Mouse (Mus musculus) limb, embryonic 15.5 days (tissue): ENCODE data around the gene Rbms3. TPM values are rescaled to one million over a fixed set of nuclear protein-coding genes. Genes with fewer than 3 reads are reported as not detected.

Experiments
- ATAC-seq: fragments of 200-750 bp; cut with Nextera tagmentation; 2 replicates; pipeline ENCODE4 v1.8.0; 2017; ENCODE audit warnings: low read depth, moderate TSS enrichment; ENCODE audit not compliant: insufficient number of reproducible peaks, low FRiP score, low TSS enrichment
- H3K27ac ChIP-seq: fragments of 300-500 bp; sonication (generic); 2 replicates; pipeline ENCODE4 v1.5.1; 2015; ENCODE audit warnings: moderate library complexity, mild to moderate bottlenecking, inconsistent platforms
- H3K27me3 ChIP-seq: fragments of 300-500 bp; sonication (generic); 2 replicates; pipeline ENCODE4 v1.6.1; 2015; ENCODE audit warnings: inconsistent platforms
- H3K36me3 ChIP-seq: fragments of 300-500 bp; sonication (generic); 2 replicates; pipeline ENCODE4 v1.6.1; 2015; ENCODE audit warnings: inconsistent platforms
- H3K4me1 ChIP-seq: fragments of 300-500 bp; sonication (generic); 2 replicates; pipeline ENCODE4 v1.6.1; 2015; ENCODE audit warnings: inconsistent platforms
- H3K4me2 ChIP-seq: fragments of 300-500 bp; sonication (generic); 2 replicates; pipeline ENCODE4 v1.6.1; 2015; ENCODE audit warnings: mild to moderate bottlenecking, inconsistent platforms
- H3K4me3 ChIP-seq: fragments of 300-500 bp; sonication (generic); 2 replicates; pipeline ENCODE4 v1.5.1; 2015; ENCODE audit warnings: mild to moderate bottlenecking, inconsistent platforms
- H3K9ac ChIP-seq: fragments of 300-500 bp; sonication (generic); 2 replicates; pipeline ENCODE4 v1.6.1; 2015; ENCODE audit warnings: inconsistent platforms
- H3K9me3 ChIP-seq: fragments of 300-500 bp; sonication (generic); 2 replicates; pipeline ENCODE4 v1.6.1; 2016; ENCODE audit warnings: inconsistent platforms
- WGBS: fragments of 180-500 bp; shearing (Covaris S2); methylation state at CpG from one replicate; pipeline ENCODE4 v1.1.7; 2015; 5-methylcytosine and 5-hydroxymethylcytosine counted together
- polyA plus RNA-seq: library from polyadenylated mRNA; unstranded; fragments of >200 nt; fragmentation: Nextera tagmentation; extraction: Ambion mirVana; gene quantifications from 2 replicates; pipeline ENCODE4 v1.2.1, GENCODE M21; 2015

Rbms3 gene
- polyA plus RNA-seq, 1 experiment from 2014 or later = 99.4 TPM

DNA sequence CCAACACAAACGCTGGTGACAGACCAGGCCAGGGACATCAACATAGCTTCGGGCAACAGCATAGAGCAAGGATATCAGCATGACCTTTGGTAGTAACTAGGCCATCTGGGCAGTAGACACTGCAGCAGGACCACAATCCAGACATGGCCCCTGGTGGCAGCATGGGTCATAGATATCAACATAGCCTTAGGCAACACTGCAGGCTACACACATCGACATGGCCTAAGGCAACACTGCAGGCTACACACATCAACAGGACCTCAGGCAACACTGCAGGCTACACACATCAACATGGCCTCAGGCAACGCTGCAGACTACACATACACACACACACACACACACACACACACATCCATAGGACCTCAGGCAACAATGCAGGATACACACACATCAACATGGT, 261.7 kb downstream of the Rbms3 start:
- no peak for ATAC-seq
- Histone ChIP-seq H3K9me3 (no peaks in the 10 kb centered on the region), H3K27me3 (no peaks in the 10 kb centered on the region), H3K27ac (no peak overlapping the region), H3K9ac (no peak overlapping the region), H3K36me3 (no peaks in the 10 kb centered on the region), H3K4me1 (peaks cover 5% of the 10 kb centered on the region; the same call in 1 of the 2 replicates), H3K4me3 (no peak overlapping the region), H3K4me2 (no peak overlapping the region)
- 94% methylated on average over 4 of the region's 4 CpGs for WGBS

DNA sequence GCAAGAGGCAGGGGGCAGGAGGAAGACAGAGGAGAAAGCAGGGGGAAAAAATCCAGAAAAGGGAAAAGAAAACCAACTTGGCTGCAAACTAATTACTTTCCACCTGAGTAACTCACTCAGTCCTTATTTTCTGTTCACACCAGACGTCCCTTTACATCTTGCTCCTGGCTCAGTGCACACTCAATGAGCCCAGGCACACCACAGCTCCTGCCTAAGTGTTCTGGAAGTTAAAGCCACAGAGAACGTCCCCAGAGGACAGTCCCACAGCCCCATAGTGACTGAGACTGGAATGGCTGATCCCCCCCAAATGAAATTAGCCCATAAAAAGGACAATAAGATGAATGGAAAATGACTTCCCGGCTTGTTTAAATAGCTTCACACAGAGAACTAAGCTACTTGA, 265.1 kb downstream of the Rbms3 start:
- no peak for ATAC-seq
- H3K4me3 ChIP-seq = no peak overlapping the region
- 26% methylated on average over 3 of the region's 3 CpGs for WGBS
- no peak overlapping the region for H3K27ac ChIP-seq
- no peaks in the 10 kb centered on the region for H3K9me3 ChIP-seq
- no peaks in the 10 kb centered on the region for H3K36me3 ChIP-seq
- no peaks in the 10 kb centered on the region for H3K27me3 ChIP-seq
- H3K4me2 ChIP-seq = no peak overlapping the region
- H3K4me1 ChIP-seq = peaks cover 5% of the 10 kb centered on the region; the same call in 1 of the 2 replicates
- no peak overlapping the region for H3K9ac ChIP-seq

DNA sequence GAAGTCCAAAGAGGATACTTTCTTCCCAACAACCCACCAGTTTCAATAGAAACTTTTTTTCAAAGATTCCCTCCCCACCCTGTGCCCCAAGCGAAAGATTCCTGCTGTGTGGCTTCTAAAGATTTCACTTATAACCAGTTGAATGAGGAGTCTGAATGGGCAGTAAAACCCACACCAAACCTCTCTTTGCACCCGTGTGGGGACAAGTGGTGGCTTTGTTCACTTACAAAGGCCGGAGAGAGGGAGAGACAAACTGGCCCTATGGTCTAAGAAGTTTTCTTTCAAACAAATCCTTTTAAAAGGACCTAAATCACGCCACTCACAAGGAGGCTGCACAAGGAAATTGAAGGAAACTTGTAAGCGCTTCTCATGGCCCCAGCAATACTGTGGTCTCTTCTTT, 268.3 kb downstream of the Rbms3 start:
- Histone ChIP-seq H3K4me1 (peaks cover 8% of the 10 kb centered on the region; the same call in 1 of the 2 replicates), H3K27ac (no peak overlapping the region), H3K9me3 (no peaks in the 10 kb centered on the region), H3K27me3 (no peaks in the 10 kb centered on the region), H3K4me3 (no peak overlapping the region), H3K9ac (no peak overlapping the region), H3K36me3 (no peaks in the 10 kb centered on the region), H3K4me2 (no peak overlapping the region)
- 69% methylated on average over 5 of the region's 5 CpGs for WGBS
- ATAC-seq = no peak

DNA sequence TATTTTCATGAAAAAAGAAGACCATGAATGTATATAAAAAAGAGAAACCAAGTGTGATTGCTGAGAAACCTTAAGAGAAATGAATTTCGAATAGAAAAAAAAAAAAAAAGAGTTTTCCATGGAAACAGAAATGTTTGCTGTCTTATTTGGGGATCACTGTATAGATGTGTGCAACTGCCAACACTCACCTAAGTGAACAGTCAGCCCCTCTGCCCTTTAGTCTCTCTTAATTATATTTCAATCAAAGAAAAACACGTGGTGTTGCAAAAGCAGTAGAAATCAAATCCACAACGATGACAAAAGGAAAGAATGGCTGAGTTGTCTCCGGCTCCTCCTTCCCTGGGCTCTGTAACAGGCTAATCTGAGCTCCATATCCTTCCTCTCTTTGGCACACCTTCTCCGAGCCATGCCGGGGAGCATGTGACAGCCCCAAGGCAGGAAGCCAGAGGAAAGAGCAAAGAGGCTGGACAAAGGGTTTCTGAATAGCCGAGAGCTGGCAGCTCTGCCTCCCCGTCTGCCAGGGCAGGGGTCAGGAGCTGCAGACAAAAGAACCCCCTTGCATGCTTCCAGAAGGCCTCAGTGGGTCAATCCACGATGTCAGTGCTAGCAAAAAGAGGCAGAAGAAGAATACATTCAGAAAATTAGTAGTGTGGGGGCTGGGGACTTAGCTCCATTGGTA, 272.8 kb downstream of the Rbms3 start:
- peak overlapping the region; percentile 18; the same call in 1 of the 2 replicates for H3K27ac ChIP-seq
- 31% methylated on average over 9 of the region's 9 CpGs for WGBS

DNA sequence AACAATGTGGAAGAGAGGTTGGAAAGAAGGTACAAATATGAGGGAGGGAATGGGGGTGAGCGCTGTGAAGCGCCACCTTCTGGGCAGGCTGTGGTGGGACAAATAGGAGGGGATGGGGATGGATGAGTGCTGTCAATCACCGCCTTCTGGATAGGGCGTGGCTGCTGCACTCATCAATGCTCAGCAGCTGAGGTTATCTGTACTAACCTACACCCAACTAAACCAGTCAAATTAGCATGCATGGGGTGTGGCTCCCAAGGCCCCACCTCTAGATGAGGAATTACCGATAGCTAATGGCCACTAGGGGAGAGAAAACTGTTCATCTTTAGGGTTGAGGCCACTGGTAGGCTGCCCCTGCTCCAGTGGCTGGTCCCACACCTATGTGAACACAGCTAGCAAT, 274.2 kb downstream of the Rbms3 start:
- ATAC-seq = no peak
- Histone ChIP-seq H3K27ac (no peak overlapping the region), H3K9ac (no peak overlapping the region), H3K9me3 (no peaks in the 10 kb centered on the region), H3K27me3 (no peaks in the 10 kb centered on the region), H3K4me1 (peaks cover 3% of the 10 kb centered on the region; the same call in 1 of the 2 replicates), H3K4me2 (no peak overlapping the region), H3K36me3 (no peaks in the 10 kb centered on the region), H3K4me3 (no peak overlapping the region)
- 73% methylated on average over 5 of the region's 5 CpGs for WGBS

More for the DNA sequence above, 272.8 kb downstream of the Rbms3 start:
- no peak overlapping the region for H3K4me2 ChIP-seq
- H3K4me3 ChIP-seq = no peak overlapping the region
- H3K9ac ChIP-seq = no peak overlapping the region
- H3K36me3 ChIP-seq = no peaks in the 10 kb centered on the region
- peaks cover 3% of the 10 kb centered on the region; the same call in 1 of the 2 replicates for H3K4me1 ChIP-seq
- ATAC-seq = no peak
- no peaks in the 10 kb centered on the region for H3K27me3 ChIP-seq
- no peaks in the 10 kb centered on the region for H3K9me3 ChIP-seq

DNA sequence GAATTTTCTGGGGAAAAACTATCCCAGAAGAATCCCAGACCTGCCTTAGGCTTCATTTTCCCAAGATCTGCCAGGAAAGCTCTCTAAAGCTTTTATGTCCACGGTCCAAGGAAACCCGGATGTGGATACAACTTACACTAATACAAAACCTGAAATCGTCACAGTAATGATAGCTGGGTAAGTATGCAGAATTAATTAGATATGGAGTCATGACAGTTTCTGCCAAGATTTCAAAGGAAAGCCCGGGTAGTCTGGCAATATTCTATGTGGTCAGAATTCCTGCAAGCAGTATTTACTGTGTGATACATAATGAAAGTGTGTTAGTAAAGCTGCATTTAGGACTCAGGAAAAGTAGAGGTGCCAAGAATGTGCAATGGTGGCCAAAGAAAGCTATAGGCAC, 287.4 kb downstream of the Rbms3 start:
- H3K4me3 ChIP-seq = no peak overlapping the region
- no peaks in the 10 kb centered on the region for H3K36me3 ChIP-seq
- H3K9ac ChIP-seq = no peak overlapping the region
- ATAC-seq = no peak
- no peak overlapping the region for H3K27ac ChIP-seq
- H3K9me3 ChIP-seq = no peaks in the 10 kb centered on the region
- H3K4me1 ChIP-seq = no peaks in the 10 kb centered on the region
- H3K4me2 ChIP-seq = no peak overlapping the region
- WGBS = 59% methylated on average over 4 of the region's 4 CpGs
- H3K27me3 ChIP-seq = no peaks in the 10 kb centered on the region

DNA sequence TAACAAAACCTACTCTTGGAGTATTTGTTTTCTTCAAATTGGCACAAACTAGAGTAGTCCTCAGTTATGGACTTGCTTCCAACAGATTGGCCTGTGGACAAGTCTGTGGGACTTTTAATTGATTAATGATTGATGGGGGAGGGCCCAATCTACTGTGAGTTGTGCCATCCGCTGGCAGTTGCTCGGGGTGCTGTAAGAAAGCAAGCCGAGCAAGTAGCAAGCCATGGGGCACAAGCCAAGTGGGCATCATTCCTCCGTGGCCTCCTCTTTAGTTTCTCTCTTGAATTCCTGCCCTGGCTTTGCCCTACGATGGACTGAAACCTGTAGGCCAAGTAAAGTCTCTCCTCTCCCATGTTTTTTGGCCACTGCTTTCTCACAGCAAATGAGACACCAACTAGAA, 299.0 kb downstream of the Rbms3 start:
- ATAC-seq = no peak
- no peaks in the 10 kb centered on the region for H3K9me3 ChIP-seq
- H3K27ac ChIP-seq = no peak overlapping the region
- H3K36me3 ChIP-seq = no peaks in the 10 kb centered on the region
- H3K4me1 ChIP-seq = no peaks in the 10 kb centered on the region
- no peak overlapping the region for H3K4me2 ChIP-seq
- WGBS = 90% methylated on average over 5 of the region's 5 CpGs
- H3K4me3 ChIP-seq = no peak overlapping the region
- H3K27me3 ChIP-seq = no peaks in the 10 kb centered on the region
- no peak overlapping the region for H3K9ac ChIP-seq

DNA sequence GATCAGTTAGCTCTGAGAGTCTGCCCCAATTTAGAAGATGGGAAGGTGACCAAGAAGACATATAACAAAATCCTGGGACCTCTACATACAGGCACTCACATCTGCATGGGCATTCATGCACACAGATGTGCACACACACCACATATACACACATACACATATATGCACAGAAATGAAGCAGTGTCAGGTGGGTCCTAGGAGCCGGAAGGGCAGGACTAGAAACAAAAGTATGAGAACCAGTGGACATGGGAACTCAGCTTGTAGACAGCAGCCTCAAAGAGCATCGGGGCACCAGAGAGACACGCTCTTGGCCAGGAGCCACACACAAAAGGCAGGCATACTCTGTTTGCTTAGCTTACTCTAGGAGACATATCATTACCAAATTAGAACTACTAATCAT, 310.4 kb downstream of the Rbms3 start:
- Histone ChIP-seq H3K27ac (no peak overlapping the region), H3K27me3 (no peaks in the 10 kb centered on the region), H3K4me2 (no peak overlapping the region), H3K36me3 (no peaks in the 10 kb centered on the region), H3K9ac (no peak overlapping the region), H3K9me3 (no peaks in the 10 kb centered on the region), H3K4me3 (no peak overlapping the region), H3K4me1 (peaks cover 18% of the 10 kb centered on the region)
- WGBS = 81% methylated on average over 3 of the region's 3 CpGs
- ATAC-seq = no peak

DNA sequence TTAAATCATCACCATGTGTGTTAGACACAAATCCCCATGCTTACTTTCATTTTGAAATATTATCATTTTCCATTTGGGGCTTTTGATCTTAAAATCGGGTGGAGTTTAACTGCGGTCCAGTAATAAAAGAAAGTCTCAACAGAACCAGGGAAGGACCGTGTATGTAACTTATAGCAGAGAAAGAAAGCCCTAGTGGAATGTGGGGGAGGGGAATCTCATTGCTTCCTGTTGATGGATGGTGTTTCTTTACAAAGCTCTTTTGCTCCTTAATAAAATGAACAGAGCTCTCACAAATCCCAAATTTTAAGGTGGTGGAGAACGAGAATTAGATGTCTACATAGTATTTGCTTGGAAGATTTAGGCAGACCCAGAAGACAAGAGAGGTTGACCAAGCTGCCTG, 311.3 kb downstream of the Rbms3 start:
- Histone ChIP-seq H3K9me3 (no peaks in the 10 kb centered on the region), H3K4me3 (no peak overlapping the region), H3K9ac (no peak overlapping the region), H3K4me1 (peaks cover 18% of the 10 kb centered on the region), H3K36me3 (no peaks in the 10 kb centered on the region), H3K27me3 (no peaks in the 10 kb centered on the region), H3K27ac (no peak overlapping the region; the same call in 1 of the 2 replicates), H3K4me2 (no peak overlapping the region)
- WGBS = 14% methylated on average over 4 of the region's 4 CpGs
- no peak for ATAC-seq

DNA sequence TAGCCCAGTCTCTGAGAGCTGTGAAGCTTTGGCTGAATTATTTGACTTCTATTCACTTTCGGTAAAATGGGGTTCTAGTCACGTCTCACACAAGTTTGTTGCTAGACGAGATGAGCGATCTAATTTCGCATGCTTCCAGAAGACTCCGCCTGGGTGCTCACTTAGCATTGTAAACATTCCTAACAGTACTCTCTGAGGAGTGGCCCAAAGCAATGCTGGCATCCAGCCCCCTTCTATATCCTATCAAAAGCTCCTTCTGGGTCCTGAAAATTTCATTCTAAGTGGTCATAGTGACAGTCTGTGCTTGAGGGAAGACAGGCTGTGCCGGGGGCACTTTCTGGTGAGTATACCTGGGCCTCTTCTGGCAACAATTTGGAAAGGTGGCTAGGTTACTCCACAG, 312.5 kb downstream of the Rbms3 start:
- H3K27me3 ChIP-seq = no peaks in the 10 kb centered on the region
- H3K9ac ChIP-seq = no peak overlapping the region
- peaks cover 18% of the 10 kb centered on the region for H3K4me1 ChIP-seq
- H3K36me3 ChIP-seq = no peaks in the 10 kb centered on the region
- no peak overlapping the region for H3K27ac ChIP-seq
- no peak for ATAC-seq
- H3K4me2 ChIP-seq = no peak overlapping the region
- H3K4me3 ChIP-seq = no peak overlapping the region
- no peaks in the 10 kb centered on the region for H3K9me3 ChIP-seq
- WGBS = 87% methylated on average over 7 of the region's 7 CpGs

DNA sequence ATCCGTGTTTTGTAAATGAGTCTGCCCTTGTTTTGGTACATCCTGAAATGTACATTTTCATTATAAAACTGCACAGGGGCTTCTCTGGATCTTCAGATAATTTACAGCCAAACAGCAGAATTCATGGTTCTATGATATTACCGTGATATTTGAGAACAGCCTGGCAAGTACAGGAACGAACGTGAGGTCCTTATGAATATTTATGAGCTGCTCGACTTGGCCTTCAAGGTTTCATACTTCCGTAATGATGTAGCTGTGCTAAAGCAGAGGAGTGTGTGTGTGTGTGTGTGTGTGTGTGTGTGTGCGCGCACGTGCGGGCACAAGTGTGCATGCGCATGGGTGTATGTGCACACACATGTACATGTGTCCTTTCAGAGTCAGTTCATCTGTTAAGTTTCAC, 316.1 kb downstream of the Rbms3 start:
- no peak overlapping the region for H3K4me3 ChIP-seq
- no peaks in the 10 kb centered on the region for H3K27me3 ChIP-seq
- WGBS = 78% methylated on average over 11 of the region's 11 CpGs

DNA sequence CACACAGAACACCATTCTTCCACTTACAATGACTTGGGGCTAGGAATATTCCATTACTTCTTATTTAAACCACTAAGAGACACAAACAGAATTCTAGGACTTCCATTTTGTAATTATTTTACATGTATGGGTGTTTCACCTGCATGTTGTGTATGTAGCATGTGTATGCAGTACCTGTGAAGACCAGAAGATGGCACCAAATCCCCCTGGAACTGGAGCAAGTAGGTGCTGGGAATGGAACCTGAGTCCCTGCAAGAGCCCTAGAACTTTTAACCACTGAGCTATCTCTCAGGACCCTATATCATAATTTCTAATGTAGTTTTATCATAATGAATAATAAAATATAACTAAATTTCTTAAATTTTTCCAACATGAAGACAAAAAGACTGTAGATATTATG, 319.9 kb downstream of the Rbms3 start:
- no peak overlapping the region for H3K9ac ChIP-seq
- H3K9me3 ChIP-seq = no peaks in the 10 kb centered on the region
- no peaks in the 10 kb centered on the region for H3K36me3 ChIP-seq
- no peaks in the 10 kb centered on the region for H3K4me1 ChIP-seq
- H3K4me2 ChIP-seq = no peak overlapping the region
- no peak overlapping the region for H3K4me3 ChIP-seq
- ATAC-seq = no peak
- H3K27ac ChIP-seq = no peak overlapping the region
- H3K27me3 ChIP-seq = no peaks in the 10 kb centered on the region

More for the DNA sequence above, 316.1 kb downstream of the Rbms3 start:
- Histone ChIP-seq H3K36me3 (no peaks in the 10 kb centered on the region), H3K27ac (no peak overlapping the region), H3K4me1 (peaks cover 12% of the 10 kb centered on the region), H3K4me2 (no peak overlapping the region), H3K9ac (no peak overlapping the region), H3K9me3 (no peaks in the 10 kb centered on the region)
- ATAC-seq = no peak

DNA sequence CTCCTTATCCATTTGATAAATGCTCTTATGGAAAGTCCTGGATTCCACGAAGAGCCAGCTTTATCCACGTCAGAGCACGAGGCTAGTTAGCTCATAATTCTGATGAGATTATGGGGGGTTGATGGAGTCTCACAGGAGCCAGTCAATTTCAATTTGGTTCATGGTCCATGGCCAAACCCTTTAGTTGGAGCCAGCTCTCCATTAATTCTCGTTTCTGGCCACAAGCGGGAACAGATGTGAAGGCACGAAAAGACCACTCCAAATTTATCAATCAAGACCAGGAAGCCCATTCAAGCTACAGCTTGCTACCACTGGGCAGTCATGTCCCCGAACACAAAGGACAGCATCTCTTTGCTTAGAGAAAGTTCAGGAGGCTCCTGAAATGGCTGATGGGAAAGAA, 330.7 kb downstream of the Rbms3 start:
- Histone ChIP-seq H3K27ac (no peak overlapping the region), H3K27me3 (no peaks in the 10 kb centered on the region), H3K9ac (no peak overlapping the region), H3K4me3 (no peak overlapping the region), H3K36me3 (no peaks in the 10 kb centered on the region), H3K4me1 (no peaks in the 10 kb centered on the region), H3K9me3 (no peaks in the 10 kb centered on the region), H3K4me2 (no peak overlapping the region)
- ATAC-seq = no peak
- WGBS = 61% methylated on average over 7 of the region's 7 CpGs
